Mouse (Mus musculus) hindbrain, embryonic 10.5 days (tissue): ENCODE measurements at regions not wholly inside any gene's neighbourhood (a gene's known extent, or its start where the extent isn't known, plus 50 kb on each side); places are given as distances from the start of the nearest gene placed in this dataset.

Experiments
- DNase-seq: peaks from one replicate; pipeline ENCODE4 v3.0.0-alpha.2; 2017; ENCODE audit warnings: low spot score
- H3K27ac ChIP-seq: fragments of 300-500 bp; sonication (generic); 2 replicates; pipeline ENCODE4 v1.5.1; 2016; ENCODE audit warnings: mild to moderate bottlenecking, moderate library complexity
- H3K27me3 ChIP-seq: fragments of 300-500 bp; sonication (generic); 2 replicates; pipeline ENCODE4 v1.6.1; 2016; ENCODE audit warnings: mild to moderate bottlenecking; ENCODE audit not compliant: poor library complexity, insufficient read depth, severe bottlenecking
- H3K36me3 ChIP-seq: fragments of 300-500 bp; sonication (generic); 2 replicates; pipeline ENCODE4 v1.6.1; 2016; ENCODE audit warnings: mild to moderate bottlenecking, moderate library complexity
- H3K4me1 ChIP-seq: fragments of 300-500 bp; sonication (generic); replicated peaks from 2 replicates; pipeline ENCODE4 v1.6.1; 2016; ENCODE audit warnings: mild to moderate bottlenecking
- H3K4me3 ChIP-seq: fragments of 300-500 bp; sonication (generic); 2 replicates; pipeline ENCODE4 v1.5.1; 2016; ENCODE audit warnings: mild to moderate bottlenecking, moderate library complexity
- H3K9me3 ChIP-seq: fragments of 300-500 bp; sonication (generic); 2 replicates; pipeline ENCODE4 v1.6.1; 2016; ENCODE audit warnings: mild to moderate bottlenecking, moderate library complexity
- WGBS: fragments of 180-500 bp; shearing (Covaris S2); methylation state at CpG from one replicate; pipeline ENCODE4 v1.1.7; 2016; 5-methylcytosine and 5-hydroxymethylcytosine counted together

DNA sequence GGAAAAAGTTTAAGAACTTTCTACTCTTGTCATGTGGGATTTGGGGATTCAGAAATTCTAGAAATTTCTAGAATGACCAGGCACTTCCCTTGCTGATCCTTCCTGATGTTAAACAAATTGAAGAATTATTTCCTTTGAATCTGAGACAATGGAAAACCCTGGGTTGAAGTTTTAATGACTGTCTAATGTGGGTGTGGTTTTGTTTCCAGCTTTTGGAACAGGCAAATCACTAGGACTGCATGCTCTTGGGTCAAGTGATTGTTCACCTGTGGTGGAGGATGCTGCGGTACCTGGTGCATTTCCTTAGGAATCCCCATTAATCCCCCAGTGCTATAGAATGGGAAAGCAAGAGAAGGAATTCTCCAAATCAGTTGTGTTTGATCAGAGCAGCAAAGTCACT, 184.8 kb downstream of the Slc30a10 start:
- no peaks in the 10 kb centered on the region for H3K4me1 ChIP-seq
- H3K27me3 ChIP-seq, result no peaks in the 10 kb centered on the region
- H3K27ac ChIP-seq, result no peak overlapping the region
- WGBS, result 95% methylated on average over 1 of the region's 1 CpGs
- H3K36me3 ChIP-seq, result no peaks in the 10 kb centered on the region
- DNase-seq, result no peak
- no peak overlapping the region for H3K4me3 ChIP-seq
- no peaks in the 10 kb centered on the region for H3K9me3 ChIP-seq

GRCm38 (mm10) chr1:185644026-185644425, 189.4 kb downstream of the Slc30a10 start:
- WGBS, result 86% methylated on average over 7 of the region's 7 CpGs
- H3K27ac ChIP-seq, result no peak overlapping the region
- no peak for DNase-seq
- H3K27me3 ChIP-seq, result no peaks in the 10 kb centered on the region
- H3K4me3 ChIP-seq, result no peak overlapping the region
- no peaks in the 10 kb centered on the region for H3K36me3 ChIP-seq
- H3K9me3 ChIP-seq, result no peaks in the 10 kb centered on the region
- H3K4me1 ChIP-seq, result peaks cover 8% of the 10 kb centered on the region

GRCm38 (mm10) chr1:185648128-185648527, 193.5 kb downstream of the Slc30a10 start:
- H3K4me3 ChIP-seq, result no peak overlapping the region
- H3K36me3 ChIP-seq, result no peaks in the 10 kb centered on the region
- peaks cover 8% of the 10 kb centered on the region for H3K4me1 ChIP-seq
- no peak overlapping the region for H3K27ac ChIP-seq
- no peak for DNase-seq
- 86% methylated on average over 6 of the region's 6 CpGs for WGBS
- no peaks in the 10 kb centered on the region for H3K27me3 ChIP-seq
- no peaks in the 10 kb centered on the region for H3K9me3 ChIP-seq

DNA sequence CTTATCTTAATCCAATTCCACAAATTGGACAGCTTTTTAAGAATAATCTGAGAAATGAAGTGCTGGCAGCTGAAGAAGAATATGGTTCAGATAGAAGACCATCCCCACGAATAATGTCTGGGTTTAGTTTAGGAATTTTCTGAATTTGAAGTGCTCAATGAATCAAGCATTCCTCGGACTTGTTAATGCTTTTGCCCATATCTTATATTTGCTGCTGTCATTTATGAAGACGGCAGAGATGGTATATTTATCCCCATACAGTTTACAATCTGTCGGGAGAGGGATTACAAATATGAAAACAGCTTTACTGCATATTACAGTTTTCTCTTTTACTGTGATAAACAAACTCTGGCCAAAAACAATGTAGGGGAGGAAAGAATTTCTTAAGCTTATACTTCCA, 194.3 kb downstream of the Slc30a10 start:
- peaks cover 8% of the 10 kb centered on the region for H3K4me1 ChIP-seq
- H3K36me3 ChIP-seq, result no peaks in the 10 kb centered on the region
- H3K4me3 ChIP-seq, result no peak overlapping the region
- no peak for DNase-seq
- no peaks in the 10 kb centered on the region for H3K9me3 ChIP-seq
- H3K27me3 ChIP-seq, result no peaks in the 10 kb centered on the region
- WGBS, result 94% methylated on average over 4 of the region's 4 CpGs
- H3K27ac ChIP-seq, result no peak overlapping the region

- Histone ChIP-seq H3K4me1 (peaks cover 7% of the 10 kb centered on the region), H3K27me3 (no peaks in the 10 kb centered on the region), H3K9me3 (no peaks in the 10 kb centered on the region), H3K27ac (no peak overlapping the region), H3K36me3 (no peaks in the 10 kb centered on the region), H3K4me3 (no peak overlapping the region)
- no peak for DNase-seq
- WGBS, result 85% methylated on average over 2 of the region's 2 CpGs
These were observed 196.3 kb downstream of the Slc30a10 start for GRCm38 (mm10) chr1:185650926-185651325.

DNA sequence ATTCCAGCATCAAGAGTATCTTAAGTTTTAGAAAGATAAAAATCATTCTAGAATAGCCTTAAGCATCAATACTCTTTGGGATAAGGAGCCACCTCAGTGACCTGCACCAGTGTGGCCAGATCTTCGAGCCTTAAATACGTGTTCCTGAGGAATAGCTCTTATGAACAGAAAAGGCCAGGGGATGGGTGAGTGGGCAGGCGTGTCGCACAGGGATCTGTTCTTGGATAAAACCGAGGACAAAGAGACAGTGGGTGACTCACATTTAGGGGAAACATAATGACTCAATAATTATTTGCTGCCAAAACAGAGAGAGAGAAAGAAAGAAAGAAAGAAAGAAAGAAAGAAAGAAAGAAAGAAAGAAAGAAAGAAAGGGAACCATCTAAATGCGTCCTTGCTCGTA, 200.4 kb downstream of the Slc30a10 start:
- H3K4me1 ChIP-seq, result no peaks in the 10 kb centered on the region
- 82% methylated on average over 7 of the region's 7 CpGs for WGBS
- DNase-seq, result no peak
- no peaks in the 10 kb centered on the region for H3K36me3 ChIP-seq
- no peaks in the 10 kb centered on the region for H3K27me3 ChIP-seq
- H3K9me3 ChIP-seq, result no peaks in the 10 kb centered on the region
- H3K27ac ChIP-seq, result no peak overlapping the region
- H3K4me3 ChIP-seq, result no peak overlapping the region

DNA sequence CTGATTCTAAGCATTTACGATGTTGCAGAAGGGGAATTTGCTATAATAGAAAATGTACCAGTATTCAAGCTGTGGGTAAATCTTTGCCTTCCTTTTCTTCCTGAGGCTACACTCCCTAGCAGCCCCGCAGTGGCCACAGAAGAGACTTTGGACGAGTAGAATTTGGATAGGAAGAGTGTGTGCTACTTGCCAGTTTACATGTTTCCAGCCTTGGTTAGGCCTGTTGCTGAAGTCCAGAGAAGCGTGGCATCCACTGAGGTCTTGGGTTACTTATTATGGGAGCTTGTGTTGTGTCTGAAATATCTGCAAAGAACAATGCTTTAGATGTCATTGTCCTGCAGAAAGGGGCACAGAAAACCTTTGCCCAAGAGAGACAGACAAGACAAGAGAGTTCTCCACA, 200.8 kb downstream of the Slc30a10 start:
- no peak for DNase-seq
- 86% methylated on average over 4 of the region's 4 CpGs for WGBS
- H3K4me1 ChIP-seq, result no peaks in the 10 kb centered on the region
- no peaks in the 10 kb centered on the region for H3K9me3 ChIP-seq
- no peak overlapping the region for H3K4me3 ChIP-seq
- no peaks in the 10 kb centered on the region for H3K36me3 ChIP-seq
- no peaks in the 10 kb centered on the region for H3K27me3 ChIP-seq
- H3K27ac ChIP-seq, result no peak overlapping the region

GRCm38 (mm10) chr1:185657286-185657685, 202.6 kb downstream of the Slc30a10 start:
- Histone ChIP-seq H3K27ac (no peak overlapping the region), H3K36me3 (no peaks in the 10 kb centered on the region), H3K4me3 (no peak overlapping the region), H3K27me3 (no peaks in the 10 kb centered on the region), H3K9me3 (no peaks in the 10 kb centered on the region), H3K4me1 (no peaks in the 10 kb centered on the region)
- 94% methylated on average over 8 of the region's 8 CpGs for WGBS
- no peak for DNase-seq

DNA sequence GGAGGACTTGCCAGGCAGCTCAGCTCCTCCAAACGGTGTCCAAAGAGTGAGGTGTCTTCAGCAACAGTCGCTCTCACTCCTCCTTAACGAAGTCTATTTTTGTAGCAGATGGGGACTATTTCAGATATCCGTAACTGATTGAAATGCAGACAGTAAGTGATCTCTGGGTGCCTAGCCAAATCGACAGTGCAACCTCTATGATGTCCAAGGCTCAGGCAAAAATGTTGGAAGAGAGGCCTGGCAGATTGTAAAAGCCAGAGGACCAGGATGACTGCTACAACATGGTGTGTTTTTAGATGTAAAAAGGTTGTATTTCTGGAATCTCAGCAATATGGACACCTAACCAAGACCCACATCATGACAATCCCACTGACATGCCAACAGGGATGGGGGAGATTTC, 204.8 kb downstream of the Slc30a10 start:
- Histone ChIP-seq H3K36me3 (no peaks in the 10 kb centered on the region), H3K27me3 (no peaks in the 10 kb centered on the region), H3K27ac (no peak overlapping the region), H3K9me3 (no peaks in the 10 kb centered on the region), H3K4me1 (no peaks in the 10 kb centered on the region), H3K4me3 (no peak overlapping the region)
- 86% methylated on average over 5 of the region's 5 CpGs for WGBS
- DNase-seq, result no peak

DNA sequence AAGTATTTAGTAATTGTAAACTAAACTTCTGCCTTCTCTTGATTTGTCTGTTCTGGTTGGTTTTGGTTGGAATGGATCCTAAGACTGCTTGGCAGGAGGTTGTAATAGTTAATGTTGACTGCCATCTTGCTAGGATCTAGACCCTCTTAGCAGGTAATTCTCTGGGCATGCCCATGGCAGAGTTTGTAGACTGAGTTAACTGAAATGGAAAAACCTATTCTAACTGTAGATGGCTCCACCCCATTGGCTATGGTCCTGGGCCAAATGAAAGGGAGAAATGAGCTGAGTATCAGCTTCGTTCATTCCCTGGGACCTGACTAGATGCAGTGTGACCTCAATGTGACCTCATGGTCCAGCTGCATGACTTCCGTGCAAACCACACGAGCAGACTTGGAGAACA, 207.7 kb downstream of the Slc30a10 start:
- Histone ChIP-seq H3K36me3 (no peaks in the 10 kb centered on the region), H3K4me1 (no peaks in the 10 kb centered on the region), H3K4me3 (no peak overlapping the region), H3K27ac (no peak overlapping the region), H3K9me3 (no peaks in the 10 kb centered on the region), H3K27me3 (no peaks in the 10 kb centered on the region)
- WGBS, result 75% methylated on average over 3 of the region's 3 CpGs
- no peak for DNase-seq

DNA sequence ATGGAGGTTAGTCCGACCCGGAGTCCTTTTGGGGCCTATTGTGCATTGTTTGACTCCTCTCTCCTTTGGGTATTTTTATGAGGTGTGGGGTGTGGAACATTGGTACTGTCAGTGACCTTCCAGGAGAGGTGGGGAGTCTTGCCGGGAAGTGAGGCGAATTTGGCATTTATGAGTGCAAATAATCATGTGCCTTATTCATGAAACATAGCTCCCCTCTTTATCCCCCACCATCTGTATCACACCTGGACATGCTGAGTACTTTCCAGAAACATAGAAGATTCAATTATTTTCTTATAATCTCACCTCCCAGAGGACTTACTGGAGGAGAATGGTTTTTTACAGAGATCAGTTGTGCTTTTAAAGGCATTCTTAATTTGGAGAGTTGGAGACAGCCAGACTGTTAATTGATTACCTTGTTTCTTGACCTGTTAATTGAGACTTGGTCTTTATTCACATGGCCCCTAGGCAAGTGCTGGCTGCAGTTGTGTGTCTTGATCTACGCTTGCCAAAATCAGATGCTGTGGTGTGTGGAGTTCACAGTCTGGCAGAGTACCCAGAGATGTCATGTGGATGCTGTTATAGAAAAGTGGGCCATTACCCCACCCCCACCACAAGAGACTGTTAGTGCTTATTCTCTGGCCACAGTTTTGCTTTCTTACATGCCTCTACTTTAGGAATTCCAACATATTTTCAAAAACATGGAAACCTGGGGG, 215.5 kb downstream of the Slc30a10 start:
- Histone ChIP-seq H3K27ac (no peak overlapping the region), H3K27me3 (no peaks in the 10 kb centered on the region), H3K4me1 (0 out of 2 replicates have a peak, but pooled peaks cover 12% of the 10 kb centered on the region), H3K4me3 (no peak overlapping the region), H3K9me3 (no peaks in the 10 kb centered on the region), H3K36me3 (no peaks in the 10 kb centered on the region)
- WGBS, result 82% methylated on average over 5 of the region's 5 CpGs
- no peak for DNase-seq

DNA sequence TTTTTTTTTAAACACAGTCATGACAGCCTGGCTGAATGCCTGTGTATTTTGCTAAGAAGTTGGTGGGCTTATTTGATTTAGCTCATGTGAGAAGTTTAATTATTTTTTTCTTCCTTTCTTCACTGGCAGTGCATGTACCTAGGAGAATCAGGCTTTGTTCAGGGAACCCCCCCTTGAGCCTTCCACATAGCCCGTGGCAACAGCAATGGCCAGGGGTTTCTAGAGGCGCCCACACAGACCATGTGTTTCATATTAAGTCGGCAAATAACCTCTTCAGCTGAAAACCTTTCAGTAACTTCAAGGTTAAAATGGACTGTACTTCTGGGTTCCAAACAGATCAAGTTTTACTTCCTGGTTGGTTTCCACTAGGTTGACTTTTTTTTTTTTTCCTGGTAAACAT, 218.3 kb downstream of the Slc30a10 start:
- Histone ChIP-seq H3K36me3 (no peaks in the 10 kb centered on the region), H3K27me3 (no peaks in the 10 kb centered on the region), H3K9me3 (no peaks in the 10 kb centered on the region), H3K4me3 (no peak overlapping the region), H3K27ac (no peak overlapping the region), H3K4me1 (0 out of 2 replicates have a peak, but pooled peaks cover 12% of the 10 kb centered on the region)
- 46% methylated on average over 3 of the region's 3 CpGs for WGBS
- DNase-seq, result peak; percentile 24

GRCm38 (mm10) chr1:185675674-185676420, 221.2 kb downstream of the Slc30a10 start:
- Histone ChIP-seq H3K36me3 (no peaks in the 10 kb centered on the region), H3K27me3 (no peaks in the 10 kb centered on the region), H3K27ac (no peak overlapping the region), H3K9me3 (no peaks in the 10 kb centered on the region), H3K4me3 (no peak overlapping the region), H3K4me1 (0 out of 2 replicates have a peak, but pooled peaks cover 5% of the 10 kb centered on the region)
- no peak for DNase-seq
- WGBS, result 84% methylated on average over 11 of the region's 11 CpGs
